Mouse (Mus musculus) heart, embryonic 11.5 days (tissue): ENCODE measurements at regions not wholly inside any gene's neighbourhood (a gene's known extent, or its start where the extent isn't known, plus 50 kb on each side); places are given as distances from the start of the nearest gene placed in this dataset.

ENCODE experiments used
- ATAC-seq: fragments of 200-750 bp; cut with Nextera tagmentation; replicated peaks from 2 replicates; pipeline ENCODE4 v1.8.0; 2017; ENCODE audit warnings: moderate library complexity; ENCODE audit not compliant: insufficient number of reproducible peaks, low FRiP score, low TSS enrichment
- H3K27ac ChIP-seq: fragments of 300-500 bp; sonication (generic); 2 replicates; pipeline ENCODE4 v1.5.1; 2014; ENCODE audit warnings: mild to moderate bottlenecking, low read depth, low read length
- H3K27me3 ChIP-seq: fragments of 300-500 bp; sonication (generic); 2 replicates; pipeline ENCODE4 v1.6.1; 2014; ENCODE audit warnings: mild to moderate bottlenecking, low read length, mixed read lengths; ENCODE audit not compliant: control insufficient read depth, insufficient read depth
- H3K36me3 ChIP-seq: fragments of 300-500 bp; sonication (generic); 2 replicates; pipeline ENCODE4 v1.6.1; 2014; ENCODE audit warnings: mild to moderate bottlenecking, low read length, moderate library complexity, mixed read lengths; ENCODE audit not compliant: control insufficient read depth, insufficient read depth
- H3K4me1 ChIP-seq: fragments of 300-500 bp; sonication (generic); 2 replicates; pipeline ENCODE4 v1.6.1; 2014; ENCODE audit warnings: low read length; ENCODE audit not compliant: control insufficient read depth, insufficient read depth
- H3K4me2 ChIP-seq: fragments of 300-500 bp; sonication (generic); 2 replicates; pipeline ENCODE4 v1.6.1; 2014; ENCODE audit warnings: mild to moderate bottlenecking, moderate library complexity
- H3K4me3 ChIP-seq: fragments of 300-500 bp; sonication (generic); 2 replicates; pipeline ENCODE4 v1.5.1; 2014; ENCODE audit warnings: low read depth, low read length
- H3K9ac ChIP-seq: fragments of 300-500 bp; sonication (generic); 2 replicates; pipeline ENCODE4 v1.6.1; 2014; ENCODE audit warnings: mild to moderate bottlenecking, low read depth, low read length, moderate library complexity
- H3K9me3 ChIP-seq: fragments of 300-500 bp; sonication (generic); replicated peaks from 2 replicates; pipeline ENCODE4 v1.6.1; 2016; ENCODE audit warnings: low read length; ENCODE audit not compliant: control insufficient read depth
- WGBS: fragments of 180-500 bp; shearing (Covaris S2); extraction: QIAGEN DNeasy Blood & Tissue Kit; methylation state at CpG from one replicate; pipeline ENCODE4 v1.1.7; 2014; ENCODE audit not compliant: insufficient replicate concordance; 5-methylcytosine and 5-hydroxymethylcytosine counted together

- H3K27ac ChIP-seq: no peak overlapping the region
- H3K4me2 ChIP-seq: no peak overlapping the region
- 81% methylated on average over 2 of the region's 2 CpGs for WGBS
- H3K9me3 ChIP-seq: no peaks in the 10 kb centered on the region
- H3K27me3 ChIP-seq: no peaks in the 10 kb centered on the region
- H3K4me3 ChIP-seq: no peak overlapping the region
- H3K9ac ChIP-seq: no peak overlapping the region
- no peak for ATAC-seq
- H3K4me1 ChIP-seq: no peaks in the 10 kb centered on the region
- no peaks in the 10 kb centered on the region for H3K36me3 ChIP-seq
Measured at GRCm38 (mm10) chr10:96338609-96338978, 202.2 kb downstream of the Gm5426 start.

- H3K4me3 ChIP-seq: no peak overlapping the region
- H3K9ac ChIP-seq: no peak overlapping the region
- H3K9me3 ChIP-seq: no peaks in the 10 kb centered on the region
- 67% methylated on average over 3 of the region's 3 CpGs for WGBS
- ATAC-seq: no peak
- H3K4me2 ChIP-seq: no peak overlapping the region
- H3K27me3 ChIP-seq: no peaks in the 10 kb centered on the region
- no peaks in the 10 kb centered on the region for H3K36me3 ChIP-seq
- no peaks in the 10 kb centered on the region for H3K4me1 ChIP-seq
- no peak overlapping the region for H3K27ac ChIP-seq
Measured at GRCm38 (mm10) chr10:96342476-96342875, 206.1 kb downstream of the Gm5426 start.

GRCm38 (mm10) chr10:96343666-96344065 lies 207.3 kb downstream of the Gm5426 start:
- no peaks in the 10 kb centered on the region for H3K9me3 ChIP-seq
- 90% methylated on average over 2 of the region's 2 CpGs for WGBS
- H3K9ac ChIP-seq: no peak overlapping the region
- no peak overlapping the region for H3K4me3 ChIP-seq
- H3K4me2 ChIP-seq: no peak overlapping the region
- no peaks in the 10 kb centered on the region for H3K36me3 ChIP-seq
- no peaks in the 10 kb centered on the region for H3K4me1 ChIP-seq
- H3K27ac ChIP-seq: no peak overlapping the region
- no peaks in the 10 kb centered on the region for H3K27me3 ChIP-seq
- ATAC-seq: no peak

DNA sequence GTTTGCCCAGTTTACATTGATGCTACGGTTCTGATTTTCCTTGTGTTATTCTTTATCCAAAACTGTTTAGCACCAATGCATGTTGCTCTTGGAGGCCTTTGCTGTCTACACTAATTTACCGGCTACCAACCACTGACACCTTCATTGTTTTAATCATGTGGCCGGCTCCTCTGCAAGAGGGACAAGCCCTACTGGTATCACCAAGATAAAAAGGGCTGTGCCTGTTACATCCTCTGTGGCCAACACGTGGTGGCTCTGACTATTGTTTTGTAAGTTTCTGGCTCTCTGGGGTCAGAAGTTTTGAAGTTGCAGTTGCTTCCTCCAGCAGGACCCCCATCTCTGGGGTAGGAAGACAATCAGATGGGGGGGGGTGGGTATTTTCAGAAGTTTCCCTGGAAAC lies 214.3 kb downstream of the Gm5426 start:
- H3K9me3 ChIP-seq: no peaks in the 10 kb centered on the region
- no peak overlapping the region for H3K27ac ChIP-seq
- H3K9ac ChIP-seq: no peak overlapping the region
- no peak overlapping the region for H3K4me2 ChIP-seq
- H3K4me3 ChIP-seq: no peak overlapping the region
- ATAC-seq: no peak
- no peaks in the 10 kb centered on the region for H3K36me3 ChIP-seq
- H3K27me3 ChIP-seq: no peaks in the 10 kb centered on the region
- no peaks in the 10 kb centered on the region for H3K4me1 ChIP-seq
- WGBS: 49% methylated on average over 4 of the region's 4 CpGs

GRCm38 (mm10) chr10:96351320-96351719 lies 214.9 kb downstream of the Gm5426 start:
- no peak overlapping the region for H3K9ac ChIP-seq
- WGBS: 79% methylated on average over 7 of the region's 7 CpGs
- H3K27me3 ChIP-seq: no peaks in the 10 kb centered on the region
- H3K4me3 ChIP-seq: no peak overlapping the region
- no peaks in the 10 kb centered on the region for H3K9me3 ChIP-seq
- no peak for ATAC-seq
- H3K27ac ChIP-seq: no peak overlapping the region
- no peaks in the 10 kb centered on the region for H3K36me3 ChIP-seq
- no peaks in the 10 kb centered on the region for H3K4me1 ChIP-seq
- no peak overlapping the region for H3K4me2 ChIP-seq

DNA sequence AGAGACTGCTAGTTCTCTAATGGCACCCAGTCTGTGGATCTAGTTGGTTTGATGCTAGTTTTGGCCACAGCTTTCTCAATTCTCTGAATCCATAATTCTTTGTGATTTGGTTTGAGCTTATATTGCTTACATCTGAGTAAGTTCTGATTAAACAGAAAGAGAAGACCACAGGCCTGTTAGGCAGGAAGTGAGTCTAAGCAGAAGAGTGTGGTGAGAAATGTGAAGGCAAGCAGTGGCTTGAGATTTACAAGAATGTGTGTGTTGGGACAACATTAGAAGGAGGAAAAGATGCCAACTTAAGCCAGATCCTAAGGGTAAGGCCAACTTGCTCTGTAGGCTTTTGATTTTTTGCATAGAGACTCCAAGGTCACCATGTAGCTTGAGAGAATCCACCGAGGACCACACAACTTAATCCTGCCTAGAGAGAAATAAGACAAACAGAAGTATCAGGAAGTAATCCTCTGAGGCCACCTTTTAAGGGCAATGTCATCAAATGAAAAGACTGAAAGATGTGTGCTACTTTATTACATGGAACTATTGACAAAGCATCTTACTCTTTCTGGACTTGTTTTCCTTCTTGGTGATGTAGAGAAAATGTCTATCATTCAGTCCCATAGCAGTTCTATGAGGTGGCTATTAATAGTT lies 220.7 kb downstream of the Gm5426 start:
- no peak overlapping the region for H3K9ac ChIP-seq
- no peaks in the 10 kb centered on the region for H3K4me1 ChIP-seq
- no peaks in the 10 kb centered on the region for H3K27me3 ChIP-seq
- H3K4me3 ChIP-seq: no peak overlapping the region
- no peak for ATAC-seq
- WGBS: 83% methylated on average over 1 of the region's 1 CpGs
- H3K27ac ChIP-seq: no peak overlapping the region
- no peaks in the 10 kb centered on the region for H3K36me3 ChIP-seq
- H3K4me2 ChIP-seq: no peak overlapping the region
- no peaks in the 10 kb centered on the region for H3K9me3 ChIP-seq

DNA sequence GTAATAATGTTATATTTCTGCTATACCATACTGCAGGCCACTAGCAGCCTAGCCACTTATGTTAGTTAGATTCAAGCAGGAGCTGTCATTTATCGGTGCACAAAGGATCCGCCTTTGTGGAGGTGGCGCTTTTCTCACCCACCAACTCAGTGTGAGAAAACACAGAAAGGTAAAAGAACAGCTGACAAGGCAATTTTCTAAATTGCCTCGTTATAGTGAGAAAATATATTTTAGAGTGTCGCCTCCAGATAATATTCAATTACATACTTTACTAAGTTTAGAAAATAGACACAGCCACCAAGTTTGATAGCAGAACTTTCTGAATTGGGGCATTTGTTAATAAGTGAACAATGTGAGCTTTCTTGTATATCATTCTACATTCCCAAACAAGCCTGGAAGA lies 221.2 kb downstream of the Gm5426 start:
- Histone ChIP-seq H3K9me3 (no peaks in the 10 kb centered on the region), H3K27me3 (no peaks in the 10 kb centered on the region), H3K4me2 (no peak overlapping the region), H3K9ac (no peak overlapping the region), H3K4me1 (no peaks in the 10 kb centered on the region), H3K4me3 (no peak overlapping the region), H3K36me3 (no peaks in the 10 kb centered on the region), H3K27ac (no peak overlapping the region)
- WGBS: 82% methylated on average over 5 of the region's 5 CpGs
- ATAC-seq: no peak

- H3K36me3 ChIP-seq: no peaks in the 10 kb centered on the region
- no peak for ATAC-seq
Measured at GRCm38 (mm10) chr10:96358984-96359383, 222.6 kb downstream of the Gm5426 start.

GRCm38 (mm10) chr10:96362211-96362610 lies 225.8 kb downstream of the Gm5426 start:
- Histone ChIP-seq H3K27ac (no peak overlapping the region), H3K4me1 (no peaks in the 10 kb centered on the region), H3K4me3 (no peak overlapping the region), H3K9ac (no peak overlapping the region), H3K36me3 (no peaks in the 10 kb centered on the region), H3K9me3 (no peaks in the 10 kb centered on the region), H3K27me3 (no peaks in the 10 kb centered on the region), H3K4me2 (no peak overlapping the region)
- 73% methylated on average over 3 of the region's 3 CpGs for WGBS
- no peak for ATAC-seq

More at GRCm38 (mm10) chr10:96358984-96359383, 222.6 kb downstream of the Gm5426 start:
- Histone ChIP-seq H3K4me1 (no peaks in the 10 kb centered on the region), H3K9me3 (no peaks in the 10 kb centered on the region), H3K9ac (no peak overlapping the region), H3K4me2 (no peak overlapping the region), H3K27me3 (no peaks in the 10 kb centered on the region), H3K4me3 (no peak overlapping the region), H3K27ac (no peak overlapping the region)
- 76% methylated on average over 2 of the region's 2 CpGs for WGBS
